Mouse (Mus musculus): ENCODE data around the gene Higd1a.

GRCm38 (mm10) chr9:121858153-121858488, at the start of gene Higd1a:
- TF ChIP-seq CTCF (IDR thresholded peaks at IDR 0.05; ENCODE audit: borderline replicate concordance, insufficient read depth, low read depth, low read length) (no peak), POLR2A (IDR thresholded peaks at IDR 0.05; ENCODE audit: borderline replicate concordance, insufficient read depth, low read length) (no peak)
